Mouse (Mus musculus) adrenal gland, postnatal 14 days (tissue): Measurements from ENCODE around the gene Mad2l2. TPM values are rescaled to one million over a fixed set of nuclear protein-coding genes. Genes with fewer than 3 reads are reported as not detected.

ENCODE experiments used
- DNase-seq: peaks from one replicate; pipeline ENCODE4 v3.0.0; 2021; ENCODE audit warnings: mixed read lengths
- total RNA-seq: library from RNA; stranded (reverse); gene quantifications from 2 replicates; pipeline ENCODE4 v1.2.3, GENCODE M21; 2021

Mad2l2 gene
- total RNA-seq, 1 experiment from 2014 or later: 21.2 TPM

- DNase-seq: no peak
These were observed 13.5 kb downstream of the Mad2l2 start for GRCm38 (mm10) chr4:148143721-148144120.

DNA sequence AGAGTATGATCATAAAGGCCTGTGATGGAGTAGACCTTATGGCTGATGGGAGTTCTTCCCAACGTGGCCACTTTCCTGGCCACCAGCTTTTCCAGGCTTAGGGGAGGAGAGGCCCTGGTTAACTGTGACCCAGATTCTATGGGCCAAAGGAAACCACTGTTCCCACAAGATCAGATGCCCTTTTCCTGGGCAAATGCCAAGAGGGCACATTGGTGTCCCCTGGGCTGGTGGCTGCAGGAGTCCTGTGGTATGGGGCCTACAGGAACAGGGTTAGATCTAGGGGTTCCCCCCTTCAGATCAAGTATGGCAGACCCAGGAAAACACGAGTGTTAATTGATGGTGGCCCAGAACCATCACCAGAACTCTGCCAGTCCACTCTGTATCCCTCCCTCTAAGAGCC is 17.5 kb downstream of the Mad2l2 start:
- DNase-seq: no peak

DNA sequence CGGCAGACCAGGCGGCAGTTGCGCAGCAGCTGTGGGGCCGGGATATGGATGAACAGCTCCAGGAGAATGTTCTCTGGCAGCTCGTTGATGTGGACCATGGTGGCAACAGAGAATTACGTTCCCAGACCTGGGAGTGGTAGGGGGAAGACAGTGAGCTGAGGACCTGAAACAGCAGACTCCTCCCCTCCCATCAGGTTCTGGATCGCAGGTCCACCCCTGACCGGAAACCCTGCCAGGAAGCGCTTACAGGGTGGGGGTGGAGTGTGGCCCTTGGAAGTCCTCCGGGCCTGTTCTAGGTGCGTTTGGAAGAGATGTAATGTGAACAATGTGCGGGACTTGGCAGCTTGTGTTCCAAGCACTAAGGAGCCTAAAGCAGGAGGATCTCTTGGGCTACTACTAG is 19.4 kb downstream of the Mad2l2 start:
- DNase-seq: no peak

- DNase-seq: no peak
These were observed 20.1 kb downstream of the Mad2l2 start for GRCm38 (mm10) chr4:148150242-148150641.

GRCm38 (mm10) chr4:148150953-148151266 is 20.7 kb downstream of the Mad2l2 start:
- no peak for DNase-seq

GRCm38 (mm10) chr4:148151267-148152168 is 21.3 kb downstream of the Mad2l2 start, which contains the start of gene Fbxo6:
Gene Fbxo6 (minus strand): TSS chr4:148152140.
- peak; percentile 94 for DNase-seq

- DNase-seq: no peak
These were observed 22.4 kb downstream of the Mad2l2 start for GRCm38 (mm10) chr4:148152547-148152946.

GRCm38 (mm10) chr4:148154006-148154405 is 23.8 kb downstream of the Mad2l2 start:
- no peak for DNase-seq

GRCm38 (mm10) chr4:148154982-148155381 is 24.8 kb downstream of the Mad2l2 start:
- peak; percentile 63 for DNase-seq

GRCm38 (mm10) chr4:148158436-148159348 is 28.5 kb downstream of the Mad2l2 start:
- no peak for DNase-seq

DNA sequence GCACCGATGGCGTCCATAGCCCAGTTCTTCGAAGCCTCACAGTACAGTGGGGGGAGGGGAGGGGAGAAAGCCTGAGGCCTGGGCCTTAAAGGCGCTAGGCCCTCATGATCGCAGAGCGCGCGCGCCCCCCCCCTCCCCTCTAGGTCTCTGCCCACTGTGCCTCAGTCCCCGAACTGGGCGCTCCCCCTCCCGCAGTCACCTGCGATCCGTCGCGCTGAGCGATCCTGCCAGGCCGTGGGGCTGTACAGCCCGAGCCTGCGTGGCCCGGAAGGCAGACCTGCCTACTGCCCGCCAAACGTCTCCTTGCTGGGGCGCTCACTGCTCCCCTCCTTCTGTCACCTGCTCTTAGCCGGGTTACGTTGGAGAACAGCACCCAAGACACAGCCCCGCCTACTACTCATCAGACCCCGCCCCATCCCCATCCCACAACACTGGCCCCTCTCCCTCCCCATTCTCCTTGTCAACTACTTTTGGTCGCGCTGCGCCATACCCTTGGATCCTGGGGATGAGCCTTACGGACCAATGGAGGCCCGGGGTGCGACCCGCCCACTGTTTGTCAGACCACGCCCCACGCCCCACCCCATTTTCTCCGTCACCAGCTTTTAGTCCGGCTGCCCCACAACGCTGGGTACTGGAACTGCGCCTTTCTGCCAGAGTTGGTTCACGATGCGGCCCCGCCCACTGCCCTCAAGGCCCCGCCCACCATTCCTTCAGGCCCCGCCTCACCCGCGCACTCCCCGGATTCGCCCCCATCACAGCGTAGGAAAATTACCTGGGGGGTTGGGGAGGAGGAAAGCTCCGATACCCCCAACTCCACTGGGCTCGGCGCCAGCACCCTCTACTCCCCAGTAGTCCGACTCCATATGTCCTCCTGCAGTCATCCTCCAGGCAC is 29.6 kb downstream of the Mad2l2 start:
- peak; percentile 96 for DNase-seq

- peak; percentile 57 for DNase-seq
These were observed 30.5 kb downstream of the Mad2l2 start, which contains the start of the genes Fbxo44 and Fbxo2 for GRCm38 (mm10) chr4:148160436-148161390. Gene Fbxo44 (minus strand): TSS chr4:148160482. Gene Fbxo2 (plus strand): TSS chr4:148160621.

- peak; percentile 89 for DNase-seq
These were observed 33.8 kb downstream of the Mad2l2 start for GRCm38 (mm10) chr4:148164002-148164439.

DNA sequence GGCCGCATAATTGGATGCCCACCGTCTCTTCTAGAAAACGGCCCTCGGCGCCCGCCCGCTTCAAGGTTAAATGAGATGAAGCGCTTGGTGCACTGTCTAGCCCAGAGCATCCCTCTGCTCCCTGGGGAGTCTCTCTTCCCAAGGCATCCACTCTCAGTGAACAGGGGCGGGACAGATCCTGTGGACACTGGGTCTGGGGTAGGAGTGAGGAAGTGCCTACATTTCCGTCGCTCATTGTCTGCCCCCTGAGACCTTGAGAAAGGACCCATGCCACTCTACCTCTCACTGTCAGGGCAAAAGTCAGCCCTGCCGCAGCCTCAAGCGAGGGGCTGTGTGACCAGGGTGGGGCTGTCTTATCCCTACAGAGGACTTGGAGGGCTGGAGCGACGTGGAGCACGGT is 34.3 kb downstream of the Mad2l2 start:
- DNase-seq: no peak

DNA sequence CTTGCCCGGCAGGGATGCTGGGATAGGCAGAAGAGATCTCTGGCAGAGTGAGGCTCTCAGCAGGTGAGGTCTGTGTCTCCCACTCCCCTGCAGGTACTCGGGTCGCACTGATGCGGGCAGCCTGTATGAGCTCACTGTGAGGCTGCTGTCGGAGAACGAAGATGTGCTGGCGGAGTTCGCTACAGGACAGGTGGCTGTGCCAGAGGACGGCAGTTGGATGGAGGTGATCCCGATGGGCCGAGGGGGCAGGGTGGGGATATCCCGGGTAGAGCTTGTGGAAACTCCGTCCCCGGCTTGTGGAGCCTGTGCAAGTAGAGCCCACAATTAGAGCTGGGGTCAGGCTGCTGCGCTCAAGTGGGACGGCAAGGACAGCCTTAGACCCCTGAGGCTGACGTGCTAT is 35.4 kb downstream of the Mad2l2 start:
- DNase-seq: no peak

GRCm38 (mm10) chr4:148166431-148166830 is 36.2 kb downstream of the Mad2l2 start:
- no peak for DNase-seq

- DNase-seq: peak; percentile 85
These were observed 36.8 kb downstream of the Mad2l2 start for GRCm38 (mm10) chr4:148166986-148167385.

- peak; percentile 72 for DNase-seq
These were observed 38.1 kb downstream of the Mad2l2 start for GRCm38 (mm10) chr4:148168287-148168686.

DNA sequence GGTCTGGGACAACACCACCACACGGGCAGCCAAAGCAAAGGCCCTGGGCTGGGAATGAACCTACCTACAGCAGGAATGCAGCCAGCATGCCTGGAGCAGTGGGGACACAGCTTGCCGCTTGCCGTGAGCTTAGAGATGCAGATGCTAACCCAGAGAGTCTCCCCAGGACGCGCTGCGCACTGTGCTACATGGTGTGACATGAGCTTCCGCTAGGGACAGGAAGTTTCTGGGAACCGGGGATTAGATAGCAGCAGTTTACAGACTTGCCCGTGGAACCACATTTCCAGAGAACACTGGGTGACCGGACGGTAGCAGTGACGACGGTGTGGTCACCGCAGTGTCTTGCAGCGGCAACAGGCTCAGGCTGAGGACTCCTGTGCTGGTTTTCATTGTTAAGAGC is 39.4 kb downstream of the Mad2l2 start:
- DNase-seq: no peak

DNA sequence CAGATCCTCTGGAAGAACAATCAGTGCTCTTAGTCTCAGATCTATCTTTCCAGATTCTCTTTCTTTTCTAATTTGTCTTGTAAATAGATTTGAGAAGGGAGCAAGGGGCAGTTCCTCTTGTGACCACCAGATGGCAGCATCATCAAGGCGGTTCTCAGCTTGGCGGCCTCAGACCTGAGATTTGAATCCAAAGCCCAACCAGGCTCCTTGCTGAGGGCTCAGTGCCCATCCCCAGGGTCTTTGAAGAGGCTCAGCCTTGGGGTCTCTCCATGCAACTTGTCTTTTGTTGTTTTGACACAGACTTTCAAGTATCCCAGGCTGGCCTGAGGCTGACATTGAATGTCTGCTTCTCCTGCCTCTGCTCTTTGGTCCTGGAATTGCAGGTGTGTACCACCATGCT is 40.7 kb downstream of the Mad2l2 start:
- DNase-seq: peak; percentile 67

DNA sequence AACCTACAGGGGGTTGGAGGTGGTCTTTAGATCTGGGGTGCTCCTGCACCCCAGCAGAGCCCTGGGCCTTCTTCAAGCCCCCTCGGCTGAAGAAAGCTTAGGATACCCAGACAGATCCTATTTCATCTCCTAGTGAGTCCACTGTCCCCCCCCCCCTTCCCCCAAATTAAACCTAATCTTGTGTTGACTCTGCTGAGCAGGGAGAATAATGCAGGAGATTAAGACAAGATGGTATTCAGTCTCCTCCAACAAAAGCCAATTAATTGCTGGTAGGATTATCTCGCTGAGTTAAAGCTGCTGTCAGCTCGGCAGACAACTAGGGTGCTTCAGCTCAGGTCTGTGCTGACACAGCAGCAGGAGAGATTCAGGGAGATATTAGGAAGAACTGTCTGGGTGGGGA is 41.1 kb downstream of the Mad2l2 start:
- no peak for DNase-seq
